Mouse (Mus musculus): ENCODE data around the gene Mef2c.

The Mef2c gene

DNA sequence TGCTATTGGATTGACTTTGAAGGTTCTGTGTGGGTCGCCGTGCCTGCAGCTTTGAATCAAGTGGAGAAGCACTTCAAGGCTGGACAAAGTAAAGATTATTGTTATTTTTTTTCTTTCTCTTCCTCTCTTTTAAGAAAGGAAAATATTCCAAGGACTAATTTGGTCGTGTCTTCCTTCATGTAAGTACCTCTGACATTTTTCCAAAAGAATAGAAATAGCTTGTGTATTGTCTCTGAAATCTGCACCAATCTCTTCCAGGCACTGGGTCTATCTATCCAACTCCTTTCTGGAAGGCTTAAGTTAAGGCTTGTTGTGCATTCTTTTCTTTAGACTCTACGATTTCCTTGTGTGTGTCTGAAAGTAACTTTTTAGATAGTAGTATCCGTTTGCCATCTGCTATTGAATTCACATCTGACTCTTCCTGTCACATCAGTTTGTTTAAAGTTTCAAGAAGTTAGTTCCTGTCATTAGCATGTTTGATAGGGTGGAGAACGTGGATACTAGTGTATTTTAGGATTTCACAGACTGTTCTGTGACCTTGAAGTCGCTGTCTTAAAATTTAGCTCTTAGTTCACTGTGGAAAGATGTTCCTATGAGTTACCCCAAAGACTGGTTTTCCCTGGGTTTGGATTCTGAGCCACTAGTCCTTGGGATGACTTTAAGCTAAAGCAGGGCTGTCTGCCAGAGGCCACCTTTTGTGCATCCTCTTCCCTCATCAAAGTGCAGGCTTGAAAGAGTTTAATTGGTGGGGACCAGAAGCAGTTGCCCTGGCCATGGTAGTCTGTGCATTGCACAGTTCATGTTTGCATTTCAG, 21.3 kb downstream of the Mef2c start:
- no peak for DNase-seq

DNA sequence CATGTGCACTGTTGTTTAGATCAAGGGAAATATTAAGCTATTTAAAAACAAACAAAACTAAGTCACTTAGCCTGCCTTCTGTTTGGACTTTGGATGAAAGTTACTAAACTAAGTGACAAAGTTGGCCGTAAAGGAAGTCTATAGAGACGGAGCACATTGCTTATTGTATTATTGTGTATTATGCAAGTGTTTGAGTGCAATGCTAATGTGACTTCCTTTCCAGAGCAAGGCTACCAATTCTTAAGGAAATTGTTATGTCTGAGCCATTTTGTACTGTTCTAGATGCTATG, 21.8 kb downstream of the Mef2c start:
- DNase-seq: no peak

DNA sequence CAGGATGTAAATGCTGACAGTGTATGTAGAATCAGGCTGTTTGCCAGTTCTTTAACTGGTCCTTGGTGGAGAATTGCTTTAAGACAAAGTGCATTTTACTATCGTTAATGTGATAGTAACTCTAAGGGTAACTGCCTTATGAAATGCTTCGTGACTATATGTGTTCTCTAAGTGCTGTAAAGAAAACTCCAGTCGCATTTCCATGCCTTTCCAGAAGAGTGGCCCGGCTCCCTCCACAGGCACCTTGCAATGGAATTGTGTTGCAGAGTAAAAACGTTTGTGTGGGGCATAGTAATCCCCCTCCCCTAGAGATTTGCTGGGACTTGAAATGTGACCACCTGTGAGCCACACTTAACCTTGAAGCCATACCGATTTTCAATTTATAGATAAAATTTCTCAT, 22.2 kb downstream of the Mef2c start:
- DNase-seq: no peak

DNA sequence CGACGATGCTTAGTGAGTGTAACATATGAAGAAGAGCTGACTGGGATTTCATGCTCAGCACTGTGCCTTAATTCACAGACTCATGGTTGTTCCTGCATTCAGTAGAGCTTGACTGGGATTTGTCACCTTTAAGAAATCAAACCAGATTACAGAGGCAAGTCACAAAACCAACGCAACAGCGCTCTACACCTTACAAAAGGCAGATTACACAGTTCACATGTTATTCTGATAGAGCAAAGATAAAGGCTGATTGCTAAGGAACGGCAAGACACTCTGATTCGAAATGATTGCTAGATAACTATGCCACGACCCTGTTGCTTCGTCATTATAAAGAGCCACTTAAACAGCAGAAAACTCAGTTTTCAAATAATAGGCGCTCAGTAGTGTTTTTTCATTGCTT, 24.1 kb downstream of the Mef2c start:
- DNase-seq: no peak

GRCm38 (mm10) chr13:83529729-83530314, 26.0 kb downstream of the Mef2c start:
- peak; percentile 24 for DNase-seq

GRCm38 (mm10) chr13:83530889-83531288, 27.1 kb downstream of the Mef2c start:
- DNase-seq: no peak

- peak; percentile 62 for DNase-seq
Measured at GRCm38 (mm10) chr13:83531968-83532591, 28.2 kb downstream of the Mef2c start.

- no peak for DNase-seq
Measured at GRCm38 (mm10) chr13:83536361-83536760, 32.5 kb downstream of the Mef2c start.

- no peak for DNase-seq
Measured at GRCm38 (mm10) chr13:83537163-83537562, 33.3 kb downstream of the Mef2c start.

GRCm38 (mm10) chr13:83539921-83540320, 36.1 kb downstream of the Mef2c start:
- no peak for DNase-seq

DNA sequence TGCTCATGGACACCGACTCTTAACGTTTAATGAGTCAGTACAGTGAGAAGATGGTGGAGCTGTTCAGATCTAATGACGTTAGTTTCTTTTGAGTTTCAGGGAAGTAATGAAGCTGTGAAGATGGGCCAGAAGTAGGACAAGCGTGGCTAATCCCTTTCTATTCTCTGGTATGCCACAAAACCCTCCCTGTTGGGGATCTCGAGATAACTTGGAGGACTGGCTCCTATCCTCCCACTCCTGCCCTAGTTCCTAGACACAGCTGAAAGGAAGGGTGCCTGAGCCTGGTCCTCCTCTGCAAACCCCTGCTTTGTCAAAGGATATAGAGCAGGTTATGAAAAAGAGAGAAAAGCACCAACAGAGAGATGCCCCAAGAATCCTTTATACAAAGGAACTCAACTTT, 38.8 kb downstream of the Mef2c start:
- DNase-seq: no peak

GRCm38 (mm10) chr13:83544707-83545106, 40.9 kb downstream of the Mef2c start:
- DNase-seq: no peak

DNA sequence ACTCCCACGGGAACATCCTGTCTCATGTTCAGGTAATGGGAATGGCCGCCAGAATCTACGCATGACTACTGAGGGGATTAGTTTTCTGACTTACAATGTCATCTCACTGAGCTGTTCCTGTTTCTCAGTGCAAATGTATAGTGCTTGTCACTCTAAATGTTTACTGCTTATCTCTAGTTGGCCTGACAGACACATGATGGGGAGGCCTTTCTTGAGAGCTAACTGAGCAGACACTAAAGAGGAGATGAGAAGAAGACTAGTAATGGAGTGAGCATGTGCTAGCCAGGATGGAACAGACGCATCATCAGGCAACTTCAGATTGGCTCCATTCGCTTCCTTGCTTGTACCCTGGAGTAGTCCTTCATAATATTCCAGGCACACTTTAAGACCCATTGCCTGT, 43.0 kb downstream of the Mef2c start:
- no peak for DNase-seq

DNA sequence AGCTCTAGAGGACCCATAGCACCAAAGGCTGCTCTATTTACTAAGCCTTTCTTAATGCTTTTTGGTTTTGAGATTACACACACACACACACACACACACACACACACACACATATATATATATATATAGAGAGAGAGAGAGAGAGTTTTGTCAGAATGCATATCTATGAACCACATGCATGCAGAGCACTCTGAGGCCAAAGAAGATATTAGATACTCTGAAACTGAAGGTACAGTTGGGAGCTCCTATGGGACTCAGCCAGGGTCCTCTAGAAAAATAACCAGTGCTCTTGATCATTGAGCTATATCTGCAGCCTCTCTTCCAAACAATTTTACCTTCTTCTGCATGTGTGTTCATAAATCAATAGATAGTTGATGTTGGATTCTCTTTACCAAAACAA, 47.4 kb downstream of the Mef2c start:
- no peak for DNase-seq

GRCm38 (mm10) chr13:83552051-83552450, 48.2 kb downstream of the Mef2c start:
- no peak for DNase-seq

GRCm38 (mm10) chr13:83563261-83563660, 59.4 kb downstream of the Mef2c start:
- DNase-seq: no peak

- DNase-seq: peak; percentile 32
Measured at GRCm38 (mm10) chr13:83565732-83566131, 61.9 kb downstream of the Mef2c start.

- peak; percentile 57 for DNase-seq
Measured at GRCm38 (mm10) chr13:83566180-83566579, 62.3 kb downstream of the Mef2c start.

GRCm38 (mm10) chr13:83566834-83567534, 63.1 kb downstream of the Mef2c start:
- no peak for DNase-seq

DNA sequence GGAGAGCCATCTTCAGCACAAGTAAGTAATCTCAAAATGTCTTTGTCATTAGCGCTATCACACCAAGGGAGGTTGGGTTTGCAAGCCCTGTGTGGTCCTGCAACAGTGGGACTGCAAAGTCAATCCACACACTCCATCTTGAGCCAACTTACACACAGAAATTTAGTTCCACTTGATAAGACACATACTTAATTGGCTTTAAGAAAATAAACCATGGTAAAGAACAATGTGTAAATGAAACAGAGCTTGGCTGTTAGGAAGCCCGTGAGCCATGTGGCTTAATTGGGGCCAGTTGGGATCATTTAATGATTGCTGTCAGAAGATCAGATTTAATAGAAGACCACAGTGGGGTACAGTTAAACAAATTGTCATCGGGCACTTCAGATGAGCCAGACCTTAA, 63.8 kb downstream of the Mef2c start:
- no peak for DNase-seq

GRCm38 (mm10) chr13:83568759-83569256, 65.0 kb downstream of the Mef2c start:
- DNase-seq: no peak

DNA sequence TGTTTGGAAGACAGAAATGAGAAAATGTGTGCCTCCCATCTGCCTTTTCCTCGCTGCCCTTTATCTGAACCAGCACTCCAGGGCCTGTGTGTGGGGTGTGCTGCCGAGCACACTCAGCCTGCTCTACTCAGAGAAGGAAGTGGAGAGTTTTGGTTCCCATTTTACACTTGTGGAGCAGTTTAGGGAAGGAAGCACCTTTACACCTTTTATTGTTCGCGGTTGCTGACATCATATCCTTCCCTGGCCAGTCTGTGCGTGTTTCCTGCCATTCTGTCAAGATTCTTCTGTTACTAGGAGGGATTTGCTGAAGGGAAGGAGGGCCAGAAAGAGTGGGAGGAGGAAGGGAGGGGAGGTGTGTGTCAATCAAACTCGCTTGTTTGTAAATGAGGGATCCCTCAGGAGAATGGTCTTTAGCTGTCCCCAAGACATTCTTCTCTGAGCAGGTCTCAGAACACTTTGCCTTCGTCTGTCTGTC, 68.2 kb downstream of the Mef2c start:
- DNase-seq: peak; percentile 80

GRCm38 (mm10) chr13:83572469-83572868, 68.6 kb downstream of the Mef2c start:
- no peak for DNase-seq
